In the genomic region with DNA sequence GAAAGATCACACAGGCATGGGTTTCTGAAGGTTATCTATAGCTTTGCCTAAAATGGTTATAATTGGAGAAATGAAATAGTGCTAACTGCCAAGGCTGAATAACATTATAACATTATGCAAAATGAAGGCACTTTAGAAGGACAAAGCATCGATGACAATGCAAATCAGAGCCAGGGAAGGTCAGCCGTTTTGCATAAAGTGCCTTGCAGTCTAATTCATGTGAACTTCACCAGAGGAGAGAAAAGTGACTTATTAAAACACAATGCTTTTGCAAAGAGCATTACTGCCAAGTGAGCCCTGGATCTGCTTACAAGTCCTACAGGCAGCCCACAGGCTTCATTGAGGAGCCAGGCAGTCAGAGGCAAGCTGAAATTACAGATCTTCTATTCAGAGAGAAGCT, we compare ENCODE assay signal across 14 mouse cellular contexts.
"Had no signal": no experiment of that assay in that cellular context is flagged by ENCODE, and none has a peak within 500 bp of the region (broad histone marks: within the 10 kb centered on the region; RNA-seq: fewer than 3 reads in every experiment).

No protein-coding gene starts in this region.

- H3K9ac ChIP-seq: lung, embryonic 14.5 days; midbrain, embryonic 13.5 days; neural tube, embryonic 12.5 days had no signal

- H3K27me3 ChIP-seq: megakaryocyte, embryonic 14.5 days; midbrain, embryonic 13.5 days; neural tube, embryonic 12.5 days had no signal

- H3K27ac ChIP-seq: macrophage; midbrain, embryonic 13.5 days; neural tube, embryonic 12.5 days had no signal

- H3K9me3 ChIP-seq: megakaryocyte, embryonic 14.5 days; midbrain, embryonic 13.5 days; neural tube, embryonic 12.5 days had no signal

- H3K4me2 ChIP-seq: lung, embryonic 14.5 days; midbrain, embryonic 11.5 days; midbrain, embryonic 13.5 days; neural tube, embryonic 12.5 days had no signal

- H3K36me3 ChIP-seq: midbrain, embryonic 13.5 days; neural tube, embryonic 12.5 days had no signal

- ATAC-seq: midbrain, embryonic 13.5 days had no signal

- H3K4me3 ChIP-seq: megakaryocyte, embryonic 14.5 days; midbrain, embryonic 13.5 days; neural tube, embryonic 12.5 days had no signal

- H3K4me1 ChIP-seq: midbrain, embryonic 13.5 days; neural tube, embryonic 12.5 days had no signal

- DNase-seq: lung, adult 18-20 months; lung, embryonic 14.5 days; lung, postnatal 10 days; right cerebral cortex, postnatal 25 days; right cerebral cortex, postnatal 4 days; spleen, adult 18-20 months; thymus, adult 18-20 months; thymus, postnatal 14 days; thymus, postnatal 36 days had no signal
